Mouse (Mus musculus): ENCODE measurements around the gene 4930544G11Rik. TPM values are rescaled to one million over a fixed set of nuclear protein-coding genes. Genes with fewer than 3 reads are reported as not detected.

The 4930544G11Rik gene
- polyA plus RNA-seq (2014; fragmentation: Nextera tagmentation; extraction: Ambion mirVana): not detected in 2 replicates

GRCm38 (mm10) chr6:65952309-65952708 lies at the start of gene 4930544G11Rik:
TSS of gene 4930544G11Rik (plus strand) at chr6:65952609.
- Histone ChIP-seq H3K27ac (ENCODE audit: low read depth) (no peak within 1 kb of the TSS), H3K4me3 (ENCODE audit: low read depth, low read length) (no peak within 1 kb of the TSS), H3K4me2 (ENCODE audit: low read length) (no peak within 1 kb of the TSS), H3K9me3 (ENCODE audit: control insufficient read depth, low read length) (peaks cover 3% of the 10 kb centered on the region; the same call in 1 of the 2 replicates), H3K36me3 (ENCODE audit: control insufficient read depth, insufficient read depth, low read length) (no peaks in the 10 kb centered on the region), H3K9ac (ENCODE audit: low read length) (no peak within 1 kb of the TSS), H3K27me3 (replicated peaks; ENCODE audit: control insufficient read depth, insufficient read depth, low read length) (no peaks in the 10 kb centered on the region), H3K4me1 (replicated peaks; ENCODE audit: control insufficient read depth, insufficient read depth, low read length) (no peaks in the 10 kb centered on the region)
- ATAC-seq (replicated peaks; ENCODE audit: low FRiP score, low TSS enrichment, low read depth) (no peak), DNase-seq (ENCODE audit: low spot score) (no peak)
- WGBS: 97% methylated on average over 10 of the region's 10 CpGs

- 73% methylated on average over 2 of the region's 2 CpGs for WGBS
- Histone ChIP-seq H3K4me1 (replicated peaks; ENCODE audit: control insufficient read depth, insufficient read depth, low read length) (no peaks in the 10 kb centered on the region), H3K27me3 (replicated peaks; ENCODE audit: control insufficient read depth, insufficient read depth, low read length) (no peaks in the 10 kb centered on the region), H3K27ac (ENCODE audit: low read depth) (no peak overlapping the region), H3K4me2 (ENCODE audit: low read length) (no peak overlapping the region), H3K36me3 (ENCODE audit: control insufficient read depth, insufficient read depth, low read length) (peaks cover 6% of the 10 kb centered on the region), H3K4me3 (ENCODE audit: low read depth, low read length) (no peak overlapping the region), H3K9me3 (ENCODE audit: control insufficient read depth, low read length) (no peaks in the 10 kb centered on the region), H3K9ac (ENCODE audit: low read length) (no peak overlapping the region)
- ATAC-seq (replicated peaks; ENCODE audit: low FRiP score, low TSS enrichment, low read depth) (no peak), DNase-seq (ENCODE audit: low spot score) (no peak)
Measured at GRCm38 (mm10) chr6:65906657-65907182, 45.7 kb upstream of the 4930544G11Rik start.

GRCm38 (mm10) chr6:65915421-65915820 lies 37.0 kb upstream of the 4930544G11Rik start:
- peaks cover 11% of the 10 kb centered on the region; the same call in 1 of the 2 replicates for H3K36me3 ChIP-seq (ENCODE audit: control insufficient read depth, insufficient read depth, low read length)
- ATAC-seq (replicated peaks; ENCODE audit: low FRiP score, low TSS enrichment, low read depth) (no peak), DNase-seq (ENCODE audit: low spot score) (no peak)
- WGBS: 83% methylated on average over 5 of the region's 5 CpGs
- no peak overlapping the region for H3K9ac ChIP-seq (ENCODE audit: low read length)
- no peak overlapping the region for H3K4me3 ChIP-seq (ENCODE audit: low read depth, low read length)
- no peaks in the 10 kb centered on the region for H3K4me1 ChIP-seq (replicated peaks; ENCODE audit: control insufficient read depth, insufficient read depth, low read length)
- no peaks in the 10 kb centered on the region for H3K9me3 ChIP-seq (ENCODE audit: control insufficient read depth, low read length)
- H3K27ac ChIP-seq (ENCODE audit: low read depth): no peak overlapping the region
- H3K4me2 ChIP-seq (ENCODE audit: low read length): no peak overlapping the region
- H3K27me3 ChIP-seq (replicated peaks; ENCODE audit: control insufficient read depth, insufficient read depth, low read length): no peaks in the 10 kb centered on the region

DNA sequence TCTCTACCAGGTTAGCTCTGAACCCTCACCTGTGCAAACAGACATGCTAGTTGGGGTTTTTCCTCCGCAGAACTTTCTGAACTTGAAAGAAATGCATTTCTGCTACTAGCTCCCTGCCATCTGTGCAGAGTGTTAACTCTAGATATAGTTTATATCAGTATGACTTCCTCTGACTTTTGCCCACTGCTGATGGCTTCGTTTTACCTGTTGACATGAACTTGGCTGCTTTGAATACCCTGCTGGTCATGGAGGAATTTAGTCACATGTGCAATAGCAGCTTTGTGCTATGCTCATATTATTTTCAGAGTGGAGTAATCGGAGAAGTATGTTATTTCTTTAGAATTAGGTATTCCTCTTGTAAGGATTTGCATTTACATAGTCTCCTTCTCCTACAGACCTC lies 30.7 kb upstream of the 4930544G11Rik start:
- Histone ChIP-seq H3K4me1 (replicated peaks; ENCODE audit: control insufficient read depth, insufficient read depth, low read length) (no peaks in the 10 kb centered on the region), H3K27me3 (replicated peaks; ENCODE audit: control insufficient read depth, insufficient read depth, low read length) (no peaks in the 10 kb centered on the region), H3K4me3 (ENCODE audit: low read depth, low read length) (no peak overlapping the region), H3K9me3 (ENCODE audit: control insufficient read depth, low read length) (no peaks in the 10 kb centered on the region), H3K4me2 (ENCODE audit: low read length) (no peak overlapping the region), H3K36me3 (ENCODE audit: control insufficient read depth, insufficient read depth, low read length) (no peaks in the 10 kb centered on the region), H3K27ac (ENCODE audit: low read depth) (no peak overlapping the region), H3K9ac (ENCODE audit: low read length) (no peak overlapping the region)
- no peak for DNase-seq (ENCODE audit: low spot score)
- ATAC-seq (replicated peaks; ENCODE audit: low FRiP score, low TSS enrichment, low read depth): no peak
- 79% methylated on average over 3 of the region's 3 CpGs for WGBS

DNA sequence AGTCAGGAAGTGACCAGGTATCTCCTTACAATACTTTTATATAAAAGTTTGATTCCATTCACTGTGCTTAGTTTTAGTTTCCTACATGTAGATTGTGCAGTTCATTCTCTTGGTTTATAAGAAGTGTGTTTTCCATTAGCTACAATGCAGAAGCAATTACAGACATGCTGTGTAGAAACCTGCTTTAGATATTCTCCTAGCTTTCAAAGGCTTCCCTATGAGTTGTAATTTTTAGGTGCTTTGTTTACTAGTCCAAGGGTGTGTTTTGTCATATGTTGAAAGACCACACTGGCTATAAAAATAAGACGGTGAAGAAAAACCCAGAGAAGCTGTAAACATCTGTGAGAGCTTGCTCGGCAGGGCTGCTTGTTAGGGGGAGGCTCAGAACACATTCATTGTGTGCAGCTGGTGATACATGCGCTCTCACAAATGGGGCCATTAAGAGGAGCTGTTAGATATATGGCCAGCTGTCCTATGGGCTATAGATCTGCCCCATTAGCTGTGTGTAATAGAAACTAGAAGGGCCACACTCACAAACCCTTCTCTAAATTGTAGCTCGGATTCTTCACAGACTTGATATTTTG lies 28.8 kb upstream of the 4930544G11Rik start:
- H3K27me3 ChIP-seq (replicated peaks; ENCODE audit: control insufficient read depth, insufficient read depth, low read length): no peaks in the 10 kb centered on the region
- no peaks in the 10 kb centered on the region for H3K4me1 ChIP-seq (replicated peaks; ENCODE audit: control insufficient read depth, insufficient read depth, low read length)
- no peak overlapping the region for H3K4me3 ChIP-seq (ENCODE audit: low read depth, low read length)
- no peak overlapping the region for H3K27ac ChIP-seq (ENCODE audit: low read depth)
- no peak overlapping the region for H3K9ac ChIP-seq (ENCODE audit: low read length)
- H3K9me3 ChIP-seq (ENCODE audit: control insufficient read depth, low read length): no peaks in the 10 kb centered on the region
- DNase-seq (ENCODE audit: low spot score): no peak
- H3K36me3 ChIP-seq (ENCODE audit: control insufficient read depth, insufficient read depth, low read length): no peaks in the 10 kb centered on the region
- 43% methylated on average over 4 of the region's 4 CpGs for WGBS
- ATAC-seq (replicated peaks; ENCODE audit: low FRiP score, low TSS enrichment, low read depth): no peak
- H3K4me2 ChIP-seq (ENCODE audit: low read length): no peak overlapping the region

GRCm38 (mm10) chr6:65925737-65926333 lies 26.6 kb upstream of the 4930544G11Rik start:
- 80% methylated on average over 3 of the region's 3 CpGs for WGBS
- no peak overlapping the region for H3K9ac ChIP-seq (ENCODE audit: low read length)
- no peaks in the 10 kb centered on the region for H3K9me3 ChIP-seq (ENCODE audit: control insufficient read depth, low read length)
- H3K4me1 ChIP-seq (replicated peaks; ENCODE audit: control insufficient read depth, insufficient read depth, low read length): no peaks in the 10 kb centered on the region
- H3K4me2 ChIP-seq (ENCODE audit: low read length): no peak overlapping the region
- H3K36me3 ChIP-seq (ENCODE audit: control insufficient read depth, insufficient read depth, low read length): no peaks in the 10 kb centered on the region
- DNase-seq (ENCODE audit: low spot score): no peak
- ATAC-seq (replicated peaks; ENCODE audit: low FRiP score, low TSS enrichment, low read depth): no peak
- H3K27me3 ChIP-seq (replicated peaks; ENCODE audit: control insufficient read depth, insufficient read depth, low read length): no peaks in the 10 kb centered on the region
- no peak overlapping the region for H3K4me3 ChIP-seq (ENCODE audit: low read depth, low read length)
- no peak overlapping the region for H3K27ac ChIP-seq (ENCODE audit: low read depth)

DNA sequence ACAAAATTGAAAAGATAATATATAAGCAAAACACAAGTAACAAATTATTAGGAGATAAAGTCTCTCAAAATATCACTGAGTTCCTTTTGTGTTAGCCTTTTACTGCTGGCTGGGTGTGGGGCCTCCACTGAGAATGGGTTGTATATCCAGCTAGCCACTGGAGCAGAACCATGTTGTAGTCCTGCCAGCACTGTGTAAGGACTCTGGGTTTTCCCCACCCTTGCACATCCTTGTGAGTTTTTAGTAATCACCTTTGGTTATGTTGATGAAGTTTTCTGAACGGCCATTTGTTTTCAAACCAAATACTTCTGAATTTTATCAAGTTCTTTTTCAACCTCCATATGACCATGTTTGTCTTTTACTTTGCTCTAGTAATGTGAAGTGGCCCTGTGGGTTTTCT lies 21.9 kb upstream of the 4930544G11Rik start:
- no peak for ATAC-seq (replicated peaks; ENCODE audit: low FRiP score, low TSS enrichment, low read depth)

DNA sequence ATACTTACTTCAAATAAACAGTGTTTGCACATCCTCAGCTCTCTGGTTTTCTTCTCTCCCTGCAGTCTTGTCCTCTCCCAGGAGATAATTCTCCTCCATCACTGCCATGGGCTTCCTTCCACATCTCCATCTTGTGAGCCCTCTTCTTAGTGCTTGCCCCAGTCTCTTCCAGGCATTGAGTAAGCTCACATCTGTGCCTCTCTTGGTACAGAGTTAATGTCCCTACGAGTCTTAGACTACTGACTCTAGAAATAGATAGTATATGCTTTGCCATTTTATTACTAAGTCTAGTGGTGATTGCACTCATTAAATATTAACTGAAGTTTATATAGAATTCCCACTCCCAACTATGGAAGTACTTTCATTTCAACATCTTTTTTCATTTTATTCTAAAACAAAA lies 19.6 kb upstream of the 4930544G11Rik start:
- Histone ChIP-seq H3K27me3 (replicated peaks; ENCODE audit: control insufficient read depth, insufficient read depth, low read length) (no peaks in the 10 kb centered on the region), H3K4me2 (ENCODE audit: low read length) (no peak overlapping the region), H3K9me3 (ENCODE audit: control insufficient read depth, low read length) (no peaks in the 10 kb centered on the region), H3K4me1 (replicated peaks; ENCODE audit: control insufficient read depth, insufficient read depth, low read length) (peaks cover 6% of the 10 kb centered on the region; the same call in 1 of the 2 replicates), H3K4me3 (ENCODE audit: low read depth, low read length) (no peak overlapping the region), H3K9ac (ENCODE audit: low read length) (no peak overlapping the region), H3K36me3 (ENCODE audit: control insufficient read depth, insufficient read depth, low read length) (no peaks in the 10 kb centered on the region), H3K27ac (ENCODE audit: low read depth) (no peak overlapping the region)
- WGBS: 87% methylated on average over 1 of the region's 1 CpGs
- no peak for DNase-seq (ENCODE audit: low spot score)
- ATAC-seq (replicated peaks; ENCODE audit: low FRiP score, low TSS enrichment, low read depth): no peak

More for the DNA sequence above, 21.9 kb upstream of the 4930544G11Rik start:
- Histone ChIP-seq H3K4me3 (ENCODE audit: low read depth, low read length) (no peak overlapping the region), H3K4me1 (replicated peaks; ENCODE audit: control insufficient read depth, insufficient read depth, low read length) (peaks cover under 1% of the 10 kb centered on the region; the same call in 1 of the 2 replicates), H3K27ac (ENCODE audit: low read depth) (no peak overlapping the region), H3K4me2 (ENCODE audit: low read length) (no peak overlapping the region), H3K9ac (ENCODE audit: low read length) (no peak overlapping the region), H3K36me3 (ENCODE audit: control insufficient read depth, insufficient read depth, low read length) (no peaks in the 10 kb centered on the region), H3K27me3 (replicated peaks; ENCODE audit: control insufficient read depth, insufficient read depth, low read length) (no peaks in the 10 kb centered on the region), H3K9me3 (ENCODE audit: control insufficient read depth, low read length) (no peaks in the 10 kb centered on the region)
- WGBS: 83% methylated on average over 1 of the region's 1 CpGs
- no peak for DNase-seq (ENCODE audit: low spot score)

Measured in intestine, embryonic 14.5 days (tissue).